Mouse (Mus musculus) midbrain, embryonic 12.5 days (tissue): ENCODE results near the gene Cul1. TPM values are rescaled to one million over a fixed set of nuclear protein-coding genes. Genes with fewer than 3 reads are reported as not detected.
A peak's percentile ranks its signal among the peaks of the same experiment; 100 is the strongest.

Experiments
- ATAC-seq: fragments of 200-750 bp; cut with Nextera tagmentation; 2 replicates; pipeline ENCODE4 v1.8.0; 2017; ENCODE audit warnings: low read depth, moderate TSS enrichment, moderate library complexity; ENCODE audit not compliant: low FRiP score
- H3K27ac ChIP-seq: fragments of 300-500 bp; sonication (generic); replicated peaks from 2 replicates; pipeline ENCODE4 v1.5.1; 2016; ENCODE audit warnings: mild to moderate bottlenecking
- H3K27me3 ChIP-seq: fragments of 300-500 bp; sonication (generic); 2 replicates; pipeline ENCODE4 v1.6.1; 2016; ENCODE audit warnings: mild to moderate bottlenecking
- H3K36me3 ChIP-seq: fragments of 300-500 bp; sonication (generic); 2 replicates; pipeline ENCODE4 v1.6.1; 2016
- H3K4me1 ChIP-seq: fragments of 300-500 bp; sonication (generic); 2 replicates; pipeline ENCODE4 v1.6.1; 2016
- H3K4me2 ChIP-seq: fragments of 300-500 bp; sonication (generic); replicated peaks from 2 replicates; pipeline ENCODE4 v1.6.1; 2016; ENCODE audit warnings: mild to moderate bottlenecking, moderate library complexity
- H3K4me3 ChIP-seq: fragments of 300-500 bp; sonication (generic); 2 replicates; pipeline ENCODE4 v1.5.1; 2016; ENCODE audit warnings: mild to moderate bottlenecking
- H3K9ac ChIP-seq: fragments of 300-500 bp; sonication (generic); replicated peaks from 2 replicates; pipeline ENCODE4 v1.6.1; 2016; ENCODE audit warnings: mild to moderate bottlenecking, moderate library complexity
- H3K9me3 ChIP-seq: fragments of 300-500 bp; sonication (generic); 2 replicates; pipeline ENCODE4 v1.6.1; 2016; ENCODE audit warnings: mild to moderate bottlenecking
- WGBS: fragments of 180-500 bp; shearing (Covaris S2); methylation state at CpG from one replicate; pipeline ENCODE4 v1.1.7; 2016; 5-methylcytosine and 5-hydroxymethylcytosine counted together
- polyA plus RNA-seq: library from polyadenylated mRNA; unstranded; fragments of >200 nt; fragmentation: Nextera tagmentation; extraction: Ambion mirVana; gene quantifications from 2 replicates; pipeline ENCODE4 v1.2.1, GENCODE M21; 2016

The Cul1 gene
- polyA plus RNA-seq, 1 experiment from 2014 or later = 174 TPM

DNA sequence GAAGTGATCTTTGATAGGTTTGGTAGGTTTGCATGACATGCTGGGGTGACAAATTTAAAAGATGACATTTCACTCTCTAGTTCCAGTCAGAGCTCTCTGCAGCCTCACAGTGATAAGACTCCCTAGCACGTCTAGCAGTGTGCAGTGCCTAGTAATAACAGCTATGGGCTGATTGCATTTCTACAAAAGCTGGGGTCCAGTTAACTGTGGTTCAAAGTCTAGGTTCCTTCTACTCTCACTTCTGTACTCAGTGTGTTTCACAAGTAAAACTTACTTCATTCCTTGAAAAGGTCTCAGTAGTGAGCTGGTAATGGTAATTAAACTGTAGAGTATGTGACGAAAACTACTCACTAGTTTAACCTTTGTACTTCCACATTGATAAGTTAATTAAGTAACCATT, 66.8 kb downstream of the Cul1 start:
- no peak overlapping the region for H3K9ac ChIP-seq
- 91% methylated on average over 2 of the region's 2 CpGs for WGBS
- no peaks in the 10 kb centered on the region for H3K9me3 ChIP-seq
- peaks cover 92% of the 10 kb centered on the region for H3K36me3 ChIP-seq
- no peaks in the 10 kb centered on the region for H3K27me3 ChIP-seq
- no peak overlapping the region for H3K4me3 ChIP-seq
- no peak overlapping the region for H3K4me2 ChIP-seq
- H3K4me1 ChIP-seq = no peaks in the 10 kb centered on the region
- no peak for ATAC-seq
- H3K27ac ChIP-seq = no peak overlapping the region

GRCm38 (mm10) chr6:47522431-47522830, 69.2 kb downstream of the Cul1 start:
- Histone ChIP-seq H3K9me3 (no peaks in the 10 kb centered on the region), H3K4me2 (no peak overlapping the region), H3K36me3 (peaks cover 92% of the 10 kb centered on the region), H3K9ac (no peak overlapping the region), H3K27me3 (no peaks in the 10 kb centered on the region), H3K4me3 (no peak overlapping the region), H3K27ac (no peak overlapping the region), H3K4me1 (no peaks in the 10 kb centered on the region)
- ATAC-seq = no peak
- WGBS = 96% methylated on average over 3 of the region's 3 CpGs

GRCm38 (mm10) chr6:47525041-47525440, 71.8 kb downstream of the Cul1 start:
- peaks cover 94% of the 10 kb centered on the region for H3K36me3 ChIP-seq
- H3K27ac ChIP-seq = no peak overlapping the region
- H3K4me2 ChIP-seq = no peak overlapping the region
- no peaks in the 10 kb centered on the region for H3K27me3 ChIP-seq
- ATAC-seq = peak; percentile 42
- 86% methylated on average over 2 of the region's 2 CpGs for WGBS
- no peak overlapping the region for H3K9ac ChIP-seq
- no peaks in the 10 kb centered on the region for H3K4me1 ChIP-seq
- no peaks in the 10 kb centered on the region for H3K9me3 ChIP-seq
- no peak overlapping the region for H3K4me3 ChIP-seq

DNA sequence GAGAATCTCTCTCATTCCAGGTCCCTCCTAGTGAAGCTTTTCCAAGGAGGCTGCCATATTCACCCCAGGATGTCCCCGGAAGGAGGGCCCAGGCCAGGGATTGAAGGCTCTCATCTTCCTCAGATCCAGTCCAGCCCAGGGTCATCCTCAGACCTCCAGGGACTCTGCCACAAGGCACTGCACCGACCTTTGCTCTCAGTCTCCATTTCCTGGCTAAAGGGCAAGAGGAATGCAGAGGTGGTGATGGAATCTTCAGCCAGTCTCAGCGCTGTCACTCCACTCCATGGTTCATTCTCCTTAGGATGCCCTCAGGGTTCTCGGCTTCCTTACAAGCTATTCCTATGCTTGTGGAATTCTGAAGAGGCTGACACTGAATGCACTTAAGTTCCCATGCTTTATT, 73.2 kb downstream of the Cul1 start:
- H3K4me2 ChIP-seq = no peak overlapping the region
- no peak overlapping the region; the same call in 1 of the 2 replicates for H3K27ac ChIP-seq
- ATAC-seq = peak; percentile 44; the same call in 1 of the 2 replicates
- no peaks in the 10 kb centered on the region for H3K27me3 ChIP-seq
- H3K36me3 ChIP-seq = peaks cover 97% of the 10 kb centered on the region
- no peak overlapping the region for H3K9ac ChIP-seq
- 80% methylated on average over 4 of the region's 4 CpGs for WGBS
- no peaks in the 10 kb centered on the region for H3K9me3 ChIP-seq
- no peak overlapping the region for H3K4me3 ChIP-seq
- no peaks in the 10 kb centered on the region for H3K4me1 ChIP-seq

DNA sequence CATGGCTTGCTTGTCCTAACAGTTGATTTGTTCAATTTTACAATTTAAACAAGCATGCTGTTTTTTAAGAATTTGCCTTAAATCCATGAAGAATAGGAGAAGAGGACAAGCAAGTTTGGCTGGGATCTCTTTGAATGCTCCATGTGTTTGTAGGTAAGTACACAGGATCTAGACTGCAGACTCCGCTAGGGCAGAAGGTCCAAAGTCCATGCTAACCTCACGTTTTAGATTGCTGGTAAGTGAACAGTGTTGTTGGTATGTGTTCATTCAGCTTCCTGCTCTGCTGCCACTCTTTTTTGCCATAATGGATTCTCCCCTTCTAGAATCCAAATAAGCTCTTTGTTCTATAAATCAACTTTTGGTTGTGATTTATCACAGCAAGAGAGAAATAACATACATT, 73.9 kb downstream of the Cul1 start:
- ATAC-seq = no peak
- H3K4me1 ChIP-seq = no peaks in the 10 kb centered on the region
- no peak overlapping the region for H3K9ac ChIP-seq
- no peaks in the 10 kb centered on the region for H3K9me3 ChIP-seq
- 87% methylated on average over 2 of the region's 2 CpGs for WGBS
- no peak overlapping the region for H3K4me3 ChIP-seq
- H3K4me2 ChIP-seq = no peak overlapping the region
- no peaks in the 10 kb centered on the region for H3K27me3 ChIP-seq
- H3K27ac ChIP-seq = no peak overlapping the region; the same call in 1 of the 2 replicates
- H3K36me3 ChIP-seq = peaks cover 97% of the 10 kb centered on the region

DNA sequence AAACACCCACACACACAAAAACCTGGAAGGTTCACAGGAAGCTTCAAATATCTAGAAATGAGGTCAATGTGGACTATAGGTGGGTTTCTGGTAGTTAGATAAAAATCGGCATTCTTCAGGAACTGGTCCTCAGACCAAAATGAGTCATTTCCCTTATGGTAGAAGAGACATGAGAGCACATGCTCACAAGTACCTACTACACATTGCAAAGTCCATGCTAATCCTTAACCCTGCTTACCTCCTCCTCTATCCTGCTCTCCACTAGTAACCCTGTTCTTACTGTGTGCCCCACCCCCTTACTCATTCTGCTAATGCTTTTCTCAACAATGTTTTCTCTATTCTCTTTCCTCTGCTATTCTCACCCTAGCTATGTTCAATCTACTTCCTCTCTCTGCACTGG, 74.5 kb downstream of the Cul1 start:
- Histone ChIP-seq H3K27ac (no peak overlapping the region), H3K9ac (no peak overlapping the region), H3K27me3 (no peaks in the 10 kb centered on the region), H3K4me3 (no peak overlapping the region), H3K4me1 (no peaks in the 10 kb centered on the region), H3K36me3 (peaks cover 98% of the 10 kb centered on the region), H3K9me3 (no peaks in the 10 kb centered on the region), H3K4me2 (no peak overlapping the region)
- WGBS = 89% methylated on average over 1 of the region's 1 CpGs
- ATAC-seq = no peak

GRCm38 (mm10) chr6:47532547-47532946, 79.3 kb downstream of the Cul1 start:
- Histone ChIP-seq H3K27me3 (no peaks in the 10 kb centered on the region), H3K4me3 (no peak overlapping the region), H3K4me2 (no peak overlapping the region), H3K9me3 (no peaks in the 10 kb centered on the region), H3K36me3 (peaks cover 87% of the 10 kb centered on the region), H3K27ac (no peak overlapping the region), H3K4me1 (no peaks in the 10 kb centered on the region), H3K9ac (no peak overlapping the region)
- WGBS = 82% methylated on average over 1 of the region's 1 CpGs
- ATAC-seq = no peak

- ATAC-seq = no peak
- Histone ChIP-seq H3K4me2 (no peak overlapping the region), H3K9me3 (no peaks in the 10 kb centered on the region), H3K36me3 (peaks cover 65% of the 10 kb centered on the region), H3K27me3 (no peaks in the 10 kb centered on the region), H3K4me1 (no peaks in the 10 kb centered on the region), H3K27ac (no peak overlapping the region), H3K4me3 (no peak overlapping the region), H3K9ac (no peak overlapping the region)
- 89% methylated on average over 5 of the region's 5 CpGs for WGBS
Measured at GRCm38 (mm10) chr6:47535333-47535732, 82.1 kb downstream of the Cul1 start.

DNA sequence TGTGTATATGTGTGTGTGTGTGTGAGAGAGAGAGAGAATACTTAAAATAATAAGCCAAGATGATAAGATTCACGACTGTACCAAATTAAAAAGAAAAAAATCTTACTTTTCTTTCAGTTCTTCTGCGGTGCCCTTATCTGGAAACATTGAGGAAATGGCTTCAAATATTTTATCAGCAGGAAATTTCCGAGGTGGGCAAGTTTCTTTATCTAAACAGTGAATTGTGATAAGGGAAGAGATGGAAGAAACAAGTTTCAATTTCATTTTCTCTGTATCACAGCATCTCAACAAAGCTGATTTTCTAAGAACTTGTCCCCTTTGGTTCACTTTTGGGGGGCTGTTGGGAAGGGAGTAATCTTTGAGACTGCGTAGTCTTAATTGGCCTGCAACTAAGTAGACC, 99.1 kb downstream of the Cul1 start:
- no peak for ATAC-seq
- Histone ChIP-seq H3K27ac (no peak overlapping the region), H3K4me3 (no peak overlapping the region), H3K9me3 (no peaks in the 10 kb centered on the region), H3K4me1 (no peaks in the 10 kb centered on the region), H3K36me3 (peaks cover 77% of the 10 kb centered on the region), H3K27me3 (no peaks in the 10 kb centered on the region), H3K9ac (no peak overlapping the region), H3K4me2 (no peak overlapping the region)
- 94% methylated on average over 4 of the region's 4 CpGs for WGBS

DNA sequence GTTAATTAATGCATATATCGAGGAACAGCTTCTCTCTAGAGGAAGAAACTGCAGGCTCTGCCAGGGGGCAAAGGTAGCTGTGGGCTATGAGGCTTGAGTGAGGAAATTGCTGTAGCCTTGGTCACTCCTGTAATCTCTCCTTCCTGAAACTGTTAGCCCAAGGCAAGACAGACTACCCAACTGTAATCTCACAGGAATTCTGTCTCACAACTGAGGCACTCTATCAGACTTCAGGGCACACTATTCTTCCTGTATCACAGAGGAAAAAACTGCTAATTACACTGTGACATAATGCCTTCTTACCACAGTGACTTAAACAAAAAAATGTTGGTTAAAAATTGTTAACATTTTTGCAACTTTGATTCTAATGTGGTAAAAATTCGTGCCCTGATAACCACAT, 106.1 kb downstream of the Cul1 start:
- 92% methylated on average over 2 of the region's 2 CpGs for WGBS
- Histone ChIP-seq H3K27me3 (no peaks in the 10 kb centered on the region), H3K9me3 (no peaks in the 10 kb centered on the region), H3K4me1 (no peaks in the 10 kb centered on the region), H3K36me3 (peaks cover 78% of the 10 kb centered on the region), H3K27ac (no peak overlapping the region), H3K4me3 (no peak overlapping the region), H3K4me2 (no peak overlapping the region), H3K9ac (no peak overlapping the region)
- no peak for ATAC-seq

DNA sequence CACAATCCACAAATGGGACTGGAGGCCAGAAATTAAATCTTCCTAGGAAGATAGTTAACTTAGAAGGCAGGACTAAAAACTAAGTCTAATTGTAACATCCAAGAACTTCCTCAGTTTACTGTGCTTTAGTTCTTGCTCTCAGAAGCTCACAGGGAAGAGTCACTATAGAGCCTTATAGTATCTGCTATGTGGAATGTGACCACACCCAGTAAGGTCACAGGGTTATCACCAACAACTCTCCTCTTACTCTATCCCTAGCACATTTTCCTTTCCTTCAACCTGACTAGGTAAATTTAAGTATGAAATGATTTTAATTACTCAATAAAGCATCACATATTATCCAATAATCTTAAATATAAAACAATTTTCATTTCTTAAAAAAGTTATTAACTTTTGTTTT, 107.2 kb downstream of the Cul1 start:
- no peak overlapping the region for H3K4me3 ChIP-seq
- H3K9ac ChIP-seq = no peak overlapping the region
- H3K36me3 ChIP-seq = peaks cover 74% of the 10 kb centered on the region

DNA sequence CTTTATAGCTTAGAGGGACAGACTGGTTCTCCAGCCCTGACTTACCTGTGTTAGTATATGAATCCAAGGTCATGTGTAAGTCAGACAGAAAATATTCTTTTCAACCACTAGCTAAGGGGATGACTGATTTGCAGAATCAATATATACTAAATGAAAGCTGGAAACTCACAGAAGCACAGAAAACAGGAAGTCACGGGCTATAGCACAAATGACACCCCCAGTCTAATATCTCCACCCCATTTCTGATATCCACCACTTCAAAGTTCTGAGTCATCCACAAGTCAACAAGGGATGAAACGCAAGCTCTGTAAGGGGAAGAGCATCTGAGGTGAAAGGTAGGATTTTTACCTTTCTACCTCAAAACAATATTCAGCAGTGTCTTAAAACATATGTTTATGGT, 107.6 kb downstream of the Cul1 start:
- no peak overlapping the region for H3K4me3 ChIP-seq
- no peak overlapping the region for H3K27ac ChIP-seq
- no peak overlapping the region for H3K4me2 ChIP-seq
- H3K27me3 ChIP-seq = no peaks in the 10 kb centered on the region
- H3K9ac ChIP-seq = no peak overlapping the region
- no peaks in the 10 kb centered on the region for H3K9me3 ChIP-seq
- H3K4me1 ChIP-seq = no peaks in the 10 kb centered on the region
- H3K36me3 ChIP-seq = peaks cover 74% of the 10 kb centered on the region
- no peak for ATAC-seq
- WGBS = 98% methylated on average over 2 of the region's 2 CpGs

More for the DNA sequence above, 107.2 kb downstream of the Cul1 start:
- Histone ChIP-seq H3K4me2 (no peak overlapping the region), H3K27me3 (no peaks in the 10 kb centered on the region), H3K27ac (no peak overlapping the region), H3K4me1 (no peaks in the 10 kb centered on the region), H3K9me3 (no peaks in the 10 kb centered on the region)
- no peak for ATAC-seq

DNA sequence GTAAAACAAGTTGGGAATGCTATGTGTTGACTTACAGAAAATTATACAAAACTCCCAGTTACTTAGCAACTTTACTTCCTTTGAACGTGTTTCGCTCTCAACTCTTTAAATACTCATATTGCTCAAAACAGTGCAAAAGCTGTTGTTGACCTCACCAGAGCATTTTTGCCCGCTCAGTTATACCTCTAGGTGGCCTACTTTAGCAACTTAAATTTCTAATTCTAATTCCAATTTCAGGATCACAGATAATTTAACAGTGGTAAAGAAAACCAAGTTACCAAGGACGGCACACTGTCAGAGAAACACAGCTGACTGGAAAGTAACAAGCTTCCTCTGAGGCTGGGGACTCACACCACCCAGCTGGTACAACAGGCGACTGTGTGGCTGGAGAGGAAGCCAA, 108.2 kb downstream of the Cul1 start:
- Histone ChIP-seq H3K27me3 (no peaks in the 10 kb centered on the region), H3K27ac (no peak overlapping the region), H3K4me1 (no peaks in the 10 kb centered on the region), H3K4me3 (no peak overlapping the region), H3K9me3 (no peaks in the 10 kb centered on the region), H3K4me2 (no peak overlapping the region), H3K9ac (no peak overlapping the region), H3K36me3 (peaks cover 72% of the 10 kb centered on the region)
- WGBS = 89% methylated on average over 5 of the region's 5 CpGs
- no peak for ATAC-seq
